Mouse (Mus musculus): Measurements from ENCODE around the gene Tmem198. TPM values are rescaled to one million over a fixed set of nuclear protein-coding genes. Genes with fewer than 3 reads are reported as not detected.
A peak's percentile ranks its signal among the peaks of the same experiment; 100 is the strongest.

The Tmem198 gene
- polyA plus RNA-seq, 1 experiment from 2014 or later, result 50.5 TPM

DNA sequence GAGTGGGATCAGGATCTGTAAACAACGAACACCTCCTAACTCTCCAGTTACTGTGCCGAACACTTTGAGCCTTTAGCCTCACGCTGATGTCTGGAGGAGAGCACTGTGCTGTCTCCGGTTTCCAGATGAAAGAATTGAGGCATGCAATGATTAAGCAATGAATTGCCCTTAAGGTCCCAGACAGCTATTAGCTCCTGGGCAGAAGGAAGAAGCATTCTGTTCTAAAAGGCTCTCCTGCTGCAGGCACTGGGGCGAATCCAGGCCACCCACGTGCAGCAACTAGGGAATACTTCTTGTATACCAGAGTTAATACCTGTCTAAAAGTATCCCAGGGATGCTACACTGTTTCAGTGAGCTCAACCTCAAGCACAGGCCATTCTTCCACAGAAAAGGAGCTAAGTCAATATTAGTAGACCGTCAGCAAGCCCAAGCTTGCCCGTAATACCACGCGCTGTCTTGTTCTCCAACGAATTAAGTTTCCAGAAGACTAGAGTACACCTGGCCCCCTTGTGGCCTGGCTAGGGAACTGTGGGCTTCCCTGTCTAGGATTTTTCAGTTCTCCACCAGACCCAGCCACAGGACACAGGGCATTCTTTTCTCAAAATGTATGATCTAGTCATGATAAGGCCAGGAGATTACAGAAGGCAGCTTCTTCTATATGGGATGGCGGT lies 15.7 kb downstream of the Tmem198 start:
- Histone ChIP-seq H3K27ac (ENCODE audit: low read depth, low read length) (no peak overlapping the region), H3K4me2 (ENCODE audit: low read length) (no peak overlapping the region), H3K9ac (ENCODE audit: low read depth, low read length) (no peak overlapping the region), H3K9me3 (ENCODE audit: control insufficient read depth, low read length) (no peaks in the 10 kb centered on the region), H3K4me1 (ENCODE audit: control insufficient read depth, insufficient read depth, low read depth, low read length) (no peaks in the 10 kb centered on the region), H3K36me3 (ENCODE audit: control insufficient read depth, insufficient read depth, low read length) (no peaks in the 10 kb centered on the region; the same call in none of the 2 replicates), H3K4me3 (ENCODE audit: low read length) (no peak overlapping the region), H3K27me3 (replicated peaks; ENCODE audit: control insufficient read depth, insufficient read depth, low read length) (no peaks in the 10 kb centered on the region)
- 0 out of 2 replicates have a peak, but pooled peaks have one; percentile 28 for ATAC-seq
- WGBS, result 45% methylated on average over 12 of the region's 12 CpGs

DNA sequence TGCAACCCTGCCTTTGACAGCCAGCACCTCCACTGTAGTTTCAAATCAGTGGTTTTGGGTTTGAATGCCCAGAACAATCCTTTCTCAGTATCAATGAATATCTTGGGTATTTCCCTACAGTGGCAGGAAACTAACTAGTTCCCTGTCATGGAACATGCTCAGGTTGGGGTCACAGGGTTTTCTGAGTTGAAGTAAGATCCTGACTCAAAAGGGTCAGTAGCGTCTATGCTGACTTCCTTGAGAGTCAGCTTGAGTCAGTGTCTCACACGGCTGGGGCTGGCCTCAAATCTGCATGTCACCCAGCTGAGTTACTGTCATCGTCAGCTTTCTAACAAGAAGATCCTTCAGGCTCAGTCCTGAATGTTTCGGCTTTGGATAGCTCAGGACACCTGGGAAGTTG lies 19.6 kb downstream of the Tmem198 start:
- ATAC-seq, result no peak
- Histone ChIP-seq H3K4me2 (ENCODE audit: low read length) (no peak overlapping the region), H3K9me3 (ENCODE audit: control insufficient read depth, low read length) (no peaks in the 10 kb centered on the region), H3K4me1 (ENCODE audit: control insufficient read depth, insufficient read depth, low read depth, low read length) (no peaks in the 10 kb centered on the region), H3K27ac (ENCODE audit: low read depth, low read length) (no peak overlapping the region), H3K27me3 (replicated peaks; ENCODE audit: control insufficient read depth, insufficient read depth, low read length) (no peaks in the 10 kb centered on the region), H3K9ac (ENCODE audit: low read depth, low read length) (no peak overlapping the region), H3K36me3 (ENCODE audit: control insufficient read depth, insufficient read depth, low read length) (peaks cover 6% of the 10 kb centered on the region), H3K4me3 (ENCODE audit: low read length) (no peak overlapping the region)
- WGBS, result 93% methylated on average over 4 of the region's 4 CpGs

DNA sequence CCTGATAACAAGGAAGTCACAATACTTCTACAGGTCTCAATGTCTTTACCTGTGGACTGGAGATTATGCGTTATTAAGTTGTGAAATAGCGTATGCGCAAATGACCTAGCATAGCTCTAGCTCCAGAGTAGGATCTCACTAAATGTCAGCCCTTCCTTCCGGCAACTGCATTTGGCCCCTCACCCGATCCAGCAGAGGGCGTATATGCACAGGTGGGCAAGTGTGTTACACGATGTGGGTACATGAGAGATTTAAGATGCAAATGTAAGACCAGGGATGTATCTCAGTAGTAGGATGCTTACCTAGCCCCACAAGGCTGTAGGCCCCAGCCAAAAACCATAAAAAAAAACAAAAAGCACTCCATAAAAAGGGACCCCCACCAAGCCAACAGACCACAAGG lies 20.1 kb downstream of the Tmem198 start:
- WGBS, result 87% methylated on average over 7 of the region's 7 CpGs
- Histone ChIP-seq H3K36me3 (ENCODE audit: control insufficient read depth, insufficient read depth, low read length) (peaks cover 6% of the 10 kb centered on the region), H3K4me1 (ENCODE audit: control insufficient read depth, insufficient read depth, low read depth, low read length) (peaks cover 2% of the 10 kb centered on the region), H3K4me2 (ENCODE audit: low read length) (no peak overlapping the region), H3K27ac (ENCODE audit: low read depth, low read length) (no peak overlapping the region), H3K27me3 (replicated peaks; ENCODE audit: control insufficient read depth, insufficient read depth, low read length) (no peaks in the 10 kb centered on the region), H3K4me3 (ENCODE audit: low read length) (no peak overlapping the region), H3K9ac (ENCODE audit: low read depth, low read length) (no peak overlapping the region), H3K9me3 (ENCODE audit: control insufficient read depth, low read length) (no peaks in the 10 kb centered on the region)
- no peak for ATAC-seq

DNA sequence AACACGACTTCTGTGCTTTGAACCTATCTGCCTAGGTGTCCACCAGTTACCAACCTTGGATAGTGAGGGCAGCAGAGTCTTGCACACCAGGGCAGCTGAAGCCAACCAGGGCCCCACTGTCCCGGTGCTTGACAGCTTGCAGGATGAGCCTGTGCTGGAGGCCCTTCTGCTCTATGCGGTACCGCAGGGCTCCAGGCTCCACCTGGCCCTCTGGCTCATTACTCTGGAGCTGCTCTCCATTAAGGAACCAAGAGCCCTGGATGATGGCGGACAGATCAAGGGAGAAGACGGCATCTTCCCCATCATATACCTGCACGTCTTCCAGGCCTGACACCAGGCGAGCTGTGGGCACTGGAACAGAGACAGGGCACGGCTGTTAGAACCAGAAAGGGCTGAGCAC lies 22.6 kb downstream of the Tmem198 start:
- Histone ChIP-seq H3K4me1 (ENCODE audit: control insufficient read depth, insufficient read depth, low read depth, low read length) (peaks cover 11% of the 10 kb centered on the region), H3K4me3 (ENCODE audit: low read length) (no peak overlapping the region), H3K4me2 (ENCODE audit: low read length) (no peak overlapping the region), H3K27me3 (replicated peaks; ENCODE audit: control insufficient read depth, insufficient read depth, low read length) (no peaks in the 10 kb centered on the region), H3K36me3 (ENCODE audit: control insufficient read depth, insufficient read depth, low read length) (peaks cover 6% of the 10 kb centered on the region), H3K9me3 (ENCODE audit: control insufficient read depth, low read length) (no peaks in the 10 kb centered on the region), H3K27ac (ENCODE audit: low read depth, low read length) (no peak overlapping the region), H3K9ac (ENCODE audit: low read depth, low read length) (no peak overlapping the region)
- ATAC-seq, result no peak
- WGBS, result 93% methylated on average over 9 of the region's 9 CpGs

DNA sequence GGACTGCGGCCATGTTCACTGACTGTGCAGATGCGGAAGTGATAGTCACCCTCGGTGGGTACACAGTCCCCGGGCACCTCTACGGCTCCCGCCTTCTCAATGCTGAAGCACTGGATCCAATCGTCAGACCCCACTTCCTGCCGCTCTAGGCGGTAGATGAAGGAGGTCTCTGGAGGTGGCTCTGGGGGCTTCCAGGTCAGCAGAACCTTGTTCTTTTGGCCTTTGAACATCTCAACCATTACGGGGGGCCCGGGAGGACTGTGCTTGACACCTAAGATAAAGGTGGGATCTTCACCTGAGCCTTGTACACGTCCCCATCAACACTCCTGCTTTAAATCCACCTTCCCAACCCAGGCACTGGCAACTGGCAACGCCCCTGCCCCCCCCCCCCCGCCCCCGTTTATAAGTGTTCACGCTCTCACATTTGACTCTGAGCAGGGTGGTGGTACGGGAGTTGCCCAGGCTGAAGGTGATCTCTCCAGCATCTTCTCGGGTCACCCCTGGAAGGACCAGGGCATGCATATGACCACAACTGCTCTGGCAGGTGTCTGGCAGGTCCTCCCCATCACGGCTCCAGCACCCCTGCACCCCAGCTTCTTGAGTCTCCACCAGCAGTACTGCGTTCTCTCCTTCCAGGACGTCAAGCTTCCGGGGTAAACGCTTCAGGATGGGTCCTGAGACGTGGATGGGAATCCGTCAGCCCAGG lies 23.8 kb downstream of the Tmem198 start:
- Histone ChIP-seq H3K27me3 (replicated peaks; ENCODE audit: control insufficient read depth, insufficient read depth, low read length) (no peaks in the 10 kb centered on the region), H3K4me3 (ENCODE audit: low read length) (no peak overlapping the region), H3K9me3 (ENCODE audit: control insufficient read depth, low read length) (no peaks in the 10 kb centered on the region), H3K4me1 (ENCODE audit: control insufficient read depth, insufficient read depth, low read depth, low read length) (peaks cover 18% of the 10 kb centered on the region), H3K9ac (ENCODE audit: low read depth, low read length) (no peak overlapping the region), H3K36me3 (ENCODE audit: control insufficient read depth, insufficient read depth, low read length) (peaks cover 6% of the 10 kb centered on the region), H3K27ac (ENCODE audit: low read depth, low read length) (no peak overlapping the region), H3K4me2 (ENCODE audit: low read length) (no peak overlapping the region)
- 87% methylated on average over 23 of the region's 25 CpGs for WGBS
- ATAC-seq, result no peak

DNA sequence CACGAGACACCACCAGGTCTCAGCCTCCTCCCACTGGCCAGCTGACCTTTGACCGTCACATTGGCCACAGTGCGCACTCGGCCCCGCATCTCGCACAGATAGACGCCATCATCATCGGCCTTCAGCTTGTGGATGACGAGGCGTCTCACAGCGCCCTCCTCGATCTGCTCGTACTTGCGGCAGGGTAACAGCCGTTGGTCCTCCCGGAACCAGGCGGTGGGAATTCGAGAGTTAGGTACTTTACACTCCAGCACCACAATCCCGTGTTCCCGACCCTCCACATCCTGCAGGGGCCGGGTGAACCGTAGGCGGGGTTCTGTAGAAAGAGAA lies 24.3 kb downstream of the Tmem198 start:
- ATAC-seq, result no peak
- Histone ChIP-seq H3K9ac (ENCODE audit: low read depth, low read length) (no peak overlapping the region), H3K4me3 (ENCODE audit: low read length) (no peak overlapping the region), H3K27me3 (replicated peaks; ENCODE audit: control insufficient read depth, insufficient read depth, low read length) (no peaks in the 10 kb centered on the region), H3K4me2 (ENCODE audit: low read length) (peak overlapping the region; percentile 15), H3K9me3 (ENCODE audit: control insufficient read depth, low read length) (no peaks in the 10 kb centered on the region), H3K4me1 (ENCODE audit: control insufficient read depth, insufficient read depth, low read depth, low read length) (peaks cover 18% of the 10 kb centered on the region), H3K36me3 (ENCODE audit: control insufficient read depth, insufficient read depth, low read length) (peaks cover 6% of the 10 kb centered on the region), H3K27ac (ENCODE audit: low read depth, low read length) (no peak overlapping the region)
- 73% methylated on average over 23 of the region's 23 CpGs for WGBS

DNA sequence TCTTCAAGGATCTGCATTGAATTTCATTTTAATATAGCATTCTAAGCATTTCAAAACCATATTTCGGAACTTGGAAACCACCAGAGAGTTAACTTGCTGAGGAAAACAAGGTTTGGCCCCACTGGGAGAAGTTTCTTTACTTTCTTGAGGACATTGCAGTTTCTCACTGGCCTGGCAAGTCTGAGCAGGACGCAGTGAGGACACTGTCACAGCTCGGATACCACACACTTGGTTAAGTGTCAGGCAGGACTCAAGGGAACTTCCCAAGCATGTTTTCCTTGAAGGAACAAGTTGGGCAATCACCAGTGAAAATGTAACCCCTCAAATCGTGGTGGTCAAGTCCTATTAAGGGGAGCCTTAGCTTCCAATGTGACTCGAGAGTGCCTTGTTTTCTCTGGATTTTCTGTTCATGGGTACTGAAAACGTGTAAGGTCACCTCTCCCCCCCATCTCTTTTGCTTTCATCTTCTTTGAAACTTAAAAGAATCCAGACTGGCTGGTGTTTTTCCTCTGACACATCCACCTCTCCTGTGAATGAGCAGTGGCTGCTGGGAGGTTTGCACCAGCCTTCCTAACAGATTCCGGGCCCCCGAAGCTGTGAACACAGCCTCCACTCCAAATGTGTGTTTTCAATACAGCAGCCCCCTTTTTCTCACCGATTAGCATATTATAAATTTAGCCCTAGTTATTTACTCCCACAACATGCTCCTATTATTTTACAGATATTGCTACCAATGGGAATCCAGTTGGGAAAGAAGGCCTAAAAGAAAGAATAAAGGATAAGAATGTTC lies 25.1 kb downstream of the Tmem198 start:
- Histone ChIP-seq H3K9me3 (ENCODE audit: control insufficient read depth, low read length) (no peaks in the 10 kb centered on the region), H3K36me3 (ENCODE audit: control insufficient read depth, insufficient read depth, low read length) (peaks cover 6% of the 10 kb centered on the region; the same call in 1 of the 2 replicates), H3K4me2 (ENCODE audit: low read length) (peak overlapping the region; percentile 92), H3K4me1 (ENCODE audit: control insufficient read depth, insufficient read depth, low read depth, low read length) (peaks cover 18% of the 10 kb centered on the region), H3K27me3 (replicated peaks; ENCODE audit: control insufficient read depth, insufficient read depth, low read length) (no peaks in the 10 kb centered on the region), H3K9ac (ENCODE audit: low read depth, low read length) (peak overlapping the region; percentile 87), H3K4me3 (ENCODE audit: low read length) (peak overlapping the region; percentile 90), H3K27ac (ENCODE audit: low read depth, low read length) (peak overlapping the region; percentile 85)
- 68% methylated on average over 9 of the region's 9 CpGs for WGBS
- no peak for ATAC-seq

DNA sequence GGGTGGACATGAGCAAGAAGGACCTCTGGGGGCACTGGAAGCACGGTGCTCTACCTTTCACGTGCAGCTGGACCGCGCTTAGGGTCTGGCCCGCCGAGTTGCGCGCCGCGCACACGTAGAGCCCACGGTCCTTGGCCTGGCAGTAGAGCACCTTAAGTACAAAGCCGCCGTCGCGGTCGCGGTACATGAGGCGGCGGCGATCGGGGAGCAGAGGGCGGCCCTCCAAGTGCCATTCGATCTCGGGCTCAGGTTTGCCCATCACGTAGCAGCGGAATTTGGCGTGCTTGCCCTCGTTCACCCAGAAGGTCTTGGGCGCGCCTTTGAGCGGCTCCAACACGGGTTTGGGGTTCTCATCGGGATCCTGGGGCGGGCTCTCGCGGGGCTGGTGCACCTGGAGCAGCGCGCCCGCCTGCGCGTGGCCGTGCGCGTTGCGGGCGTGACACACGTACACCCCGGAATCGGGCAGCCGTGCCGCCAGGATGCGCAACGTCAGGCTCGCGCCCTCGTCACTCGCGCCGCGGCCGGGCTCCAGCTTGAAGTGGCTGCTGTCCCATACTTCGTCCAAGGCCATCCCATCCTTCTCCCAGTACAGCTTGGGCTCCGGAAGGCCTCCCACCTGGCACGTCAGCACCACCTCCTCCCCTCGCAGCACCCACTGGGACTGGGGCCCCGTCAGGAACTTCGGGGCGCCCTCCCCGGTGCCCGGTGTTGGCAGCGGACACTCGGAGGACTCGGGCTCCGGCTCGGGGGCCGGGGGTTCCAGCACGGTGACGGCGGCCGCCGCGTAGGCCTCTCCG lies 26.0 kb downstream of the Tmem198 start:
- Histone ChIP-seq H3K9ac (ENCODE audit: low read depth, low read length) (peak overlapping the region; percentile 87), H3K9me3 (ENCODE audit: control insufficient read depth, low read length) (no peaks in the 10 kb centered on the region), H3K4me3 (ENCODE audit: low read length) (peak overlapping the region; percentile 90), H3K4me2 (ENCODE audit: low read length) (peak overlapping the region; percentile 92), H3K4me1 (ENCODE audit: control insufficient read depth, insufficient read depth, low read depth, low read length) (peaks cover 18% of the 10 kb centered on the region), H3K27ac (ENCODE audit: low read depth, low read length) (peak overlapping the region; percentile 85), H3K36me3 (ENCODE audit: control insufficient read depth, insufficient read depth, low read length) (peaks cover 6% of the 10 kb centered on the region; the same call in 1 of the 2 replicates), H3K27me3 (replicated peaks; ENCODE audit: control insufficient read depth, insufficient read depth, low read length) (no peaks in the 10 kb centered on the region)
- peak; percentile 84 for ATAC-seq
- under 1% methylated on average over 76 of the region's 84 CpGs for WGBS

Measured in hindbrain, embryonic 16.5 days (tissue).